Mouse (Mus musculus): ENCODE data around the gene Atg16l1.
"Not testable (repeated sequence)": the region's sequence is repeated elsewhere in the genome, so short reads cannot be mapped to it uniquely, and the experiment has no call there.

Atg16l1 gene

DNA sequence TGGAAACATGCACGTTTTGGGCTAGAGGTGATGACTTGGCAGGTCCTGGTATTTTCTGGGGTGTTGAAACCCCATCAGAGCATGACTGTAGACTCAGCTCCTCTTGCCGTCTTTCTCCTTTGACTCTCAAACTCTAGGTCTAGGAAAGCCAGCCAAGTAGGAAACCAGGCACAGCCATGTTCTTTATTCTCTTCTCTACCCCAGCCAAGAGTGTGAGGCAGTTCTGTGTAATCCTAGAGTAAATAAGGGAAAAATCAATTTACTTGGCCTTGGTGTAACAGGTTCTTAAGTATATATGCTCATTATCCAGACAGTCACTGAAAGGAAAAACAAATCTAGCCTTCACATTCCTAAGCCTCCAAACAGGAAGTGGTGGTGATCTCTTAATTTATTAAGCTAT lies 17.7 kb downstream of the Atg16l1 start:
- DNase-seq (ENCODE audit: low spot score in 2 of 2) = no peak

DNA sequence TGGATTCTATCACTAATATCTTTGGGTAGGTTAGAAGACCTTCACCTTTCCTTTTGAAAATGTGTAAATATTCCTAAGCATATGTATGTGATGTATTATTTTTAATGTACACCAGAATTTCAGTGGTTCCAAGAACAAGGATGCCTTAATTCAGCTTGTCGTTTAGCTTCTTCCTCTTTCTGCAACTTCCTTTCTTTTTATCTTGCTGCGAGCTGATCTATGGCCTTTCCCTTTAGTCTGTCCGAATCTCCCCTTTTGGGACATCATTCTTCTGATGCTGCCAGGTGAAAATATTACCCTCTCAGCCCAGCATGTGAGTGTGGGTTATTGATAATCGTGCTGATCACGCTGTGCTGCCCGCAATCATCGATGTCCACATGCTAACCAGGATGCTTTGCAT lies 19.2 kb downstream of the Atg16l1 start:
- no peak for DNase-seq (ENCODE audit: low spot score in 2 of 2)

DNA sequence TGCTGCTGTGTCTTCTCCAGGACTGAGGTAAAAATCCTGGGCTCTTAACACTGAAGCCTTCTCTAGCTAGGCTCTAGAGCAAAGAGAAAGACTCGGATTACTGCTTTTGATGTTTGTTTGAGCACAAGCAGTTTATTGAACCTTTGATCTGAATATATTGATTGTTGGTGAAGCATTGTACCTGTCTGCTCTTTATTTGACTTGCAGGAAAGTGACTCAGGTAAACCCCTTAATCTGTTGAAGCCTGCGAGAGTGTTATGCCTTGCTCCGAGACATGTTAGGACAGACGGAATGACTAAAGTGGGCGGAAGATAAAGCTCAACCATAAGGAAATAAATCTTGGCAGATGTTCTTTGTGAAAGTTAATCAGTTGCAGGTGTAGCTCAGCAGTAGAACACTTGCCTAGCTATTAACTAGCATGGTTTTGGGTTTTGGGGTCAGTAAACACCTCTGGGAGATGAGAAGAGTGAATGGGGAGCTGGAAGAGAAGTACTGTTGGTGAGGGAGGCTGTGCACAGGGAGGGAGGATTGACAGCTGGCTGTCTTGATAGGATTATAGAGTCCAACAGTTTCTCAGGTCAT lies 23.6 kb downstream of the Atg16l1 start:
- DNase-seq (ENCODE audit: low spot score in 2 of 2) = no peak

DNA sequence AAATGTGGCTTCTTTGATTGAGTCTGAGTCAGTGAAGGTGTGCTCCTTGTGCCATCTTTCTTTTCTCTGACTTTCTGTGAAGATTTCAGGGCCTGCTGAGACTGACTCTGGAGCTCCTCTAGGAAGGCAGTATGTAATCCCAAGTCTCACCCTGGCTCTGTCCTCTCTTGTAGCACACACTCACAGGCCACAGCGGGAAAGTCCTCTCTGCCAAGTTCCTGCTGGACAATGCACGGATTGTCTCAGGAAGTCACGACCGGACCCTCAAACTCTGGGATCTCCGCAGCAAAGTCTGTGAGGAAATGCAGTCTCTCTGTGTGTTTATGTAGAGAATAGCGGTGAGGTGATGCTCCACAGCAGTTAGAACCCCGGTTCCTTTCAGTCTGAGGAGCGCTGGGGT lies 30.0 kb downstream of the Atg16l1 start:
- DNase-seq (ENCODE audit: low spot score in 2 of 2) = no peak

DNA sequence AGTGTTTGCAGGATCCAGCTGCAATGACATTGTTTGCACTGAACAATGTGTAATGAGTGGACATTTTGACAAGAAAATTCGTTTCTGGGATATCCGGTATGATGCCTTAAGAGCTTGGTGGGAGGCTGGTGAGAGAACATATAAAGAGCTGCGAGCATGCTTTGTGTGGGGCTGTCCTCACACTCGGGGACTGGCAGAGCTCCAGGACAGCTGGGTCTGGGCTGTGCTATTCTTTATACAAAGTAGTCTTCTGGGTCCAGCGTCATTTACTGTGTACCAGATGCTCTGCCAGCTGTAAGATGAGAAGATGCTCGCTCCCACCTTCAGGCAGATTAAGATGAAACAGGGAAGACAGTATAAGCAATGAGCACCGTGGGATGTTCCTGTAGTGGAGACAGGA lies 30.6 kb downstream of the Atg16l1 start:
- peak; percentile 83 to 84 for DNase-seq (ENCODE audit: low spot score in 2 of 2)

DNA sequence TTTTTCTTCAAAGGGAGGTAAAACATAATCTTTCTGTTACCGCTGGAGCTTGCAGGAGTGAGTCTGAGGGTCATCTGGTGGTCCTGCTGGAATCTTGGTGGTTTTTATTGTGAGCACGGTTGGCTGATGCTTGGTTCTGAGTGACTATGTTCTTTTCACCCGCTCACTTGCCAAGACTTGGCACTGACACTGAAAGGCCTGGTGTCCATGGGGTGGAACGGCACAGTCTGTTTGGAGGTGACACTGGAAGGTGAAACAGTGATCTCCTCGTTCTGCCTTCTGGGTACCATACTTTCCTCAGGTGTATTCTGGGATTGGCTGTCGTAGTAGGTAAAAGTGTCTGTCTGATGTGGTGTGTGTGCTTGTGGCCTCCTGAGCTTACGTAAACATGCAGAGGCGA lies 34.0 kb downstream of the Atg16l1 start:
- no peak for DNase-seq (ENCODE audit: low spot score in 2 of 2)

DNA sequence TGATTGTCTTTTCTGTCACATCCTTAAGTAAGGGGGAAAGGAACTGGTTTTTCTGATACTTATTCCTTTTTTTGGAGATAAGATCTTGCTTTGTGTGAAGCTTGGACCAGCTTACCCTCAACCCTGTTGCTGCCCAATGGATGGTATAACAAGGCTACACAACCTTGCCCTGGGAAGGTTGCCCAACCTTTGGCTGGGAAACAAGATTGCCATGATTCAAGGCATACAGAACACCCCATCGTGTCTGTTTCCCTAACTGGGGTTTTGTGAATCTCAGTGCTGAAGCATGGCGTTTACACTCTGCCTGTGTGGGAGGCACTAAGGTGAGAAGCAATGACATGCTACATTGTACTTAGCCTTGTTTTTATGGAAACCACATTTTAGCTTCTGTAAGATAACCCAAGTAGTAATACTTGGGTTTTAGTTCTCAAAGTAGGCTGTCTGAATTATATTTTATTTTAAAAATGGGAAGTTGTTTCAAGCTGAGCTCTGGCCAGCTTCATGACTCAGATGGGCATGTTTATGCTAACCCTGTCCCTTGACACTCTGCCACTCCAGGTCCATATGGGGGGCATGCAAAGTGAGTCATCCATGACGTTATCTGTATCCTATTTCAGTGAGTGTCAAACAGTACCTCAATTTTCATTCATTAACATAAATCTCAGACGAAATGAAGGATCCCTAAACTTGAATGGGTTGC lies 36.9 kb downstream of the Atg16l1 start:
- DNase-seq (ENCODE audit: low spot score in 2 of 2) = no peak

DNA sequence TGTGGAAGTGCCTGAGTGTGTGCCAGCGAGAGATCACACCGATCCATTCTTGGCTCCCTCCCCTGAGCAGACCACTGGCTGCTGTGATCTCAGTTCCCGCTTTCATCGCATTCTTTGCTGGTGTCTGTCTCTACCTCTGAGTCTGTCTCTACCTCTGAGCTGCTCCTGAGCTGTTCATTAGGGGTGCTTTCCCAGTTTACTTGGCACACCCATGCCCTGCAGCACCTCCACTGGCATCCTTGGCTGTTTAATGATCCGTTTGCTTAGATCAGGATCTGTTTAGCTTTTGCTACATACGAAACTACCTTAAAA lies 37.4 kb downstream of the Atg16l1 start:
- no peak for DNase-seq (ENCODE audit: low spot score in 2 of 2)

DNA sequence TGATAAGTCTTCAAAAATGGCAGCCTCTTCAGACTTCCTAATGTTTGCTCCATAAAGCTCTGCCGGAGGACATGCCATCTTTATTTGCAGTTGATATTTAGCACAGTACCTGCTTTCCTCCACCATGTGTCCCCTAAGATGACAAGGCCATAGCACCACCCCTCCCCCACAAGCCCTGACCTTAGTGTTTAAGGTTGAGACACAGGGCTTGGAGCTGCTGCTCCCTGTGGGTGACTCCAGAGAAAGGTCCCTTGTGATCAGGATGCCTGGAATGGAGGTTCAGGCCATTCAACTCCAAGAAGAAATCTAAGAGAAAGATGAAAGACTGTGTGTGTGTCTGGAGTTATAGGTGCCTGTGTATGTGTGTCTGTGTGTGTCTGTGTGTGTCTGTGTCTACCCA lies 42.0 kb downstream of the Atg16l1 start:
- no peak for DNase-seq (ENCODE audit: low spot score in 2 of 2)

DNA sequence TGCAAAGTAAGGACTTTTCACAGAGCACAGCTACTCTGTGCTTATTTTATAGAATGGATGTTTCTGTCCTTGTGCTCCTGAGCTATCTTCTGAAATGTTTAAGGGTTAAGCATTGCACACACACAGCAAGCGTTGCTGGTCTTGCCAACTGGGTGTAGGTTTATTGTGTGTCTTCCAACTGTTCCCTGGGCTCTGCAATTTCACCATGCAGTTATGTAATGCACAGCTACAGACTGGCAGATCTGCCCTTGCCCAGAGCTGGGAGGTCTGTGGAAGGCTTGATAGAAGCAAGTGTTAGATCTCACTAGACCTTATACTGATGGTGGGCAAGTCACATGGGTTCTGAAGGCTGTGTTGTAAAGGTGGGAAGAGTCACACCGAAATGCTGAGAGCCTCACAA lies 42.6 kb downstream of the Atg16l1 start:
- no peak for DNase-seq (ENCODE audit: low spot score in 2 of 2)

DNA sequence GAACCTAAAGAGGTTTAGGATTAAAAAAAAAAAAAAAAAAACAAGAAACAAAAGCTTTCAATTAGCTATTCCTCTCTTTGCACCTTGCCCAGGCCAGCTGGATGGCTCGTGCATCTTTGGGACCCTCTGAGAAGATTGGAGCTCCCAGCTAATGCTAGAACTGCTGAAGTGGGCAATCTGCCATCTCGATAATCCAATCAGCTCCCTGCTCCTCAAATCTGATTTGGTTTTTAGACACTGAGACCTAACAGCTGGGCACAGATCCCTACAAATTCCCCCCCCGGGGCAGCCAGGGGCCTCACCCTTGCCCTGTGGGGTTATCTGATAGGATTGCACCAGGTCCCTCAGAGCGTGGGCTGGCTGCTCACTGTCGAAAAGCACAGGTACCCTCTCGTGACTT lies 47.9 kb downstream of the Atg16l1 start, which contains the start of gene Sag:
TSS of gene Sag (plus strand) at position 105 of the 400 bp plus-strand sequence.
- no peak for DNase-seq (ENCODE audit: low spot score in 2 of 2)

DNA sequence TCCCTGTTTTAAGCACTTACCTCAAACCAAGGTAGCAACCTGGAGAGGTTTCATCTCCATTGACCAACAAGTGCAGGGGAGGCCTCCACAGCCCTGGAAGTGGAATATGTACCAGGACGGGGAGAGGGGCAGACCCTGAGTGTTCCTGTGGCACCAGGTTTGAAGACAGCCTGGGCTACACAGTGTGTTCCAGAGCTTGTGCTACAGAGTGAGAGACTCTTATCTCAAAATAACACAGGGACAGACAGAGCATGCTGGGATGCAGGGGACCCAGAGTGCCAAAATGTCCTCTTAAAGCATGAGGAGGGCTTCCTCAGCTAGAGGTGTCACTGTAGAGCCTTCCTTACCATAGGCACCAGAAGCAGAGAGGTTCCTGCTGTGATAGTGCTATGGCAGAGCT lies 52.1 kb downstream of the Atg16l1 start:
- DNase-seq (ENCODE audit: low spot score in 2 of 2) = no peak

DNA sequence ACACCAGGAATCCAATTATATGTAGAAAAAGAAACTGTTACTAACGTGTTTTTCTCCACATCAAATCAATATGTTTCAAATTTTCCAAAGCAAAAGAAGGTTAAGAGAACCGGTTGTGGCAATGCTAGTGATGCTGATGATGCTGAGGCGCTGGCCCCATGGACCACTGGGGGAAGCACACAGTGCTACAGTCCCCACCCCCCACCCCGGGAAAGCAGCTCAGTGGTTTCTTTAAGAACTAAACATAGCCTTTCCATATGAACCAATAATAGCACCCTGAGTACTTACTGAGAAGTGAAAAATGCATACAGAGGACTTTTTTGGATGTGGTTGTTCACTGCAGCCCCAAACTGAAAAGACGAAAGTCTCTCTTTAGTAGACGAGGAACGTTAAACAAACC lies 55.7 kb downstream of the Atg16l1 start:
- DNase-seq (ENCODE audit: low spot score in 2 of 2) = no peak

DNA sequence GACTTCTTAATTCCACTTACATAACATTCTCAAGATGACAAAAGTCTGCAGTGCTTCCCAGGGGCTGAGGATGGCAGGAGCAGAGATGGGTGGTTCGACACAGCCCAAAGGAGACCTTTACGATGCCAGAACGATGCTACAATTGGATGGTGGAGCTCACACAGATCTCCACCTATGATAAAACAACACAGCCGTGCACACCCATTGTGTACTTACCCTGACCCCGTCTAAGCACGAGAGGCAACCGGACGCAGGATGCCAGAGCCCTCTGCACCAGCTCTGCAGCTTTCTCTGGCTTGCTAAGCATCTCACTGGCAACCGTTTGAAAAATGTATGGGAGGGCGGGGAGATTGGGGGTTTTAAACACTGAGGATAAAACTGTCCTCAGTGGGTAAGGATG lies 56.4 kb downstream of the Atg16l1 start:
- no peak for DNase-seq (ENCODE audit: low spot score in 2 of 2)

DNA sequence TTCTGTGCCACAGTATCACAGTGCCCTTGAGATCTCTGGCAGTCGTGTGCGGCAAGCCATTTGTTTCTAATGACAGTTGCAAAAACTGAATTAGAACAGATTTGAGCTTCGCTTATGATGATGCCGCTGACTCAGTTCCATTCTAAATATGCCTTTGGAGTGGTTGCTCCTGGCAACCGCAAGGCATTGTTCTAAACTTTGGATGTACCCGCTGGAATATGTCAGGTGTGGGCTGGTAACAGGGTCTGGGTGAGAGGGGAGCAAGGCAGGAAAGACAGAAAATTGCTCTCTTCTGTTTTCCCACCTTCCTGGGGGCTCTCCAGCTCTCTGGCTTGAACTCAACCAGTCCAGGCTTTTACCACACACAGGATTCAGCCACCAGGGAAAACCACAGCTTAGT lies 57.5 kb downstream of the Atg16l1 start:
- DNase-seq (ENCODE audit: low spot score in 2 of 2) = peak; percentile 65 to 79

DNA sequence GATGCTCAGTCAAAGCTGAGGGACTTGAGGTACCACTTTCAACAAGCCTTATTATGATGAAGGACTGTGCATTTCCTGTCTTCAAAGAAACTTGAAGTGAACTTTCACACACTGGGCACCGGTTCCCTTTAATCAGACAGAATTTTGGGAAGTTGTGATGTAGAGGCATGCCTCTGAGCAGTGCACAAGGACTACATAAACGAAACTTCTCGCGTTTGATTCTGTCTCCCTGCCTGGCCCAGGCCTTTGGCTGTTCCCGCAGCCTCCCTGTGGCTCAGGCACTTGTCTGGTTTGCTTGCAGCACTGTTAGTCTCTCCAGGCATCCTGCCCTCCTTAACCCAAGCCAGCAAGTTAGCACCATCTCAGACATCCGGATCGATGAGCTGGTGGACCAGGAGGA lies 58.0 kb downstream of the Atg16l1 start:
- peak; percentile 69 to 77 for DNase-seq (ENCODE audit: low spot score in 2 of 2)

DNA sequence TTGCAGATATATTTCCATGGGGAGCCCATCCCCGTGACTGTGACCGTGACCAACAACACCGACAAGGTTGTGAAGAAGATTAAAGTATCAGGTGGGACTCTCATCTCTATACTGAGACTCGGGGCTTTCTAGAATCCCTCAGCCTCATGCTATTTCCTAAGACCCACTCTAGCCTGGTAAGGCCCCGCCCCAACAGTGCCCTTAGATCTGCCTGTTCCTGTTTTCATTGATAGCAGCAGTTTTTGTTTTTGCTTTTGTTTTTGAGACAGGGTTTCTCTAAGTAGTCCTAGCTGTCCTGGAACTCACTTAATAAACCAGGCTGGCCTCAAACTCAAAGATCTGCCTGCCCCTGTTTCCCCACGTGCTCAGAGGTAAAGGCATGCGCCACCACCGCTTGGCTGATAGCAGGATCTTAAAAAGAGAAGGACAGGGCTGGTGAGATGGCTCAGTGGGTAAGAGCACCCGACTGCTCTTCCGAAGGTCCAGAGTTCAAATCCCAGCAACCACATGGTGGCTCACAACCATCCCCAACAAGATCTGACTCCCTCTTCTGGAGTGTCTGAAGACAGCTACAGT lies 68.8 kb downstream of the Atg16l1 start:
- DNase-seq (ENCODE audit: low spot score in 2 of 2) = no peak

DNA sequence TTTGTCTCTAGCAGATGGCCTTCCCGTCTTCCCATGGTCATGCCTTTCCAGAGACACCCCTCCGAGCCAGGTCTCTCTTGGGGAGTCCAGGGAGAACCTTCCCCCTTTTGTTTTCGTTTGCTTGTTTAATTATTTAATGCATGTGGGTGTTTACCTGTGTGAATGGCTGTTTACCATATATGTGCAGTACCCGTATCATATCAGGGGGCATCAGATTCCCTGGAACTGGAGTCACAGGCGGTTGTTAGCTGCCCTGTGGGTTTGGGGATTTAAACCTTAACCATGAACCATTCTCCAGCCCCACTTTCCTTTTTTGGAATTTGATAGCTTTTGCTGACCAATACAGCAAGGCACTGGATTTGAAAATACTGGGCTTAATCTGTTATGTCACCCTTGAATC lies 69.6 kb downstream of the Atg16l1 start:
- no peak for DNase-seq (ENCODE audit: low spot score in 2 of 2)

DNA sequence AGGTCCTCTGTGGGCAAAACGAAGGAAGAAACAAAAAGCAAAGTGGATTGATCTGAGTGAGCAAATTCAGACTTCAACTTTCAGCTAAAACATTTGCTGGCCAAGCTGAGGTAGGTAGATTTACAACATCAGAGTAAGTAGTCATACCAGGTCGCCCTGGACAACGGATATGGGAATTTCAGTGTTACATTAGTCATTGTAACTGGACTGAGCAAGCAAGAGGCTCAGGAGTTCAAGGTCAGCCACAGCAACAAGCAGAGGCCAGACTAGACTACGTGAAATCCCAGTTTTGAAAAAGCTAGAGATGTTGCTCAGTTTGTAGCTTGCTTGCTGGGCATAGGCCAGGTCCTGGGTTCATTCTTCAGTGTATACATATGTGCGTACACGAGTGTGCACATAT lies 70.3 kb downstream of the Atg16l1 start:
- DNase-seq (ENCODE audit: low spot score in 2 of 2) = no peak

DNA sequence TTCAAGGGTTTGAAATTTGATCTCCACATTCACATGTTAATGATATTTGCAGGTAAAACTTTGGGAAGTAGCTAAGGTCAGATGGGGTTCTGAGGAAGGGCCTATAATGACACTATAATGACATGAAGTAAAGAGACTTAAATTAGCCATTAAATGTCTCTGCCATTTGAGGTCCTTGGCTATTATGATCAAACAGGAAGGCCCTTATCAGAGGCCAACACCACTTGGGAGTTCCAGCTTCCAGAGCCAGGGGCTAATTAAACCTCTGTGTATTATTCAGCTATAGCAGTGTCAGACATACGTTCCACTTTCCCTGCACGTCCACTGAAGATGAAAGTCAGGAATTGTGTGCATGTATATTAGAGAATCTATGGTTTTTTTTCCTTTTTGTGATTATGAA lies 70.8 kb downstream of the Atg16l1 start:
- no peak for DNase-seq (ENCODE audit: low spot score in 2 of 2)

DNA sequence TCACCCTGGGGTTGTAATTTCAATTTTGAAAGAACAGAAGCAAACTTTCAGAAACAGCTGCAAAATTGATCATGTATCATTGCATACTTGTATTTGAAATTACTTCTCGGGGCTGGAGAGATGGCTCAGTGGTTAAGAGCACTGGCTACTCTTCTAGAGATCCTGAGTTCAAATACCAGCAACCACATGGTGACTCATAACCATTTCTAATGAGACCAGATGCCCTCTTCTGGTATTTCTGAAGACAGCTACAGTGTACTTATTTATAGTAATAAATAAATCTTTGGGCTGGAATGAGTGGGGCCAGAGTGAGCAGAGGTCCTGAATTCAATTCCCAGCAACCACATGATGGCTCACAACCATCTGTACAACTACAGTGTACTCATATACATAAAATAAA lies 71.8 kb downstream of the Atg16l1 start:
- not testable (repeated sequence) for DNase-seq (ENCODE audit: low spot score in 2 of 2)

DNA sequence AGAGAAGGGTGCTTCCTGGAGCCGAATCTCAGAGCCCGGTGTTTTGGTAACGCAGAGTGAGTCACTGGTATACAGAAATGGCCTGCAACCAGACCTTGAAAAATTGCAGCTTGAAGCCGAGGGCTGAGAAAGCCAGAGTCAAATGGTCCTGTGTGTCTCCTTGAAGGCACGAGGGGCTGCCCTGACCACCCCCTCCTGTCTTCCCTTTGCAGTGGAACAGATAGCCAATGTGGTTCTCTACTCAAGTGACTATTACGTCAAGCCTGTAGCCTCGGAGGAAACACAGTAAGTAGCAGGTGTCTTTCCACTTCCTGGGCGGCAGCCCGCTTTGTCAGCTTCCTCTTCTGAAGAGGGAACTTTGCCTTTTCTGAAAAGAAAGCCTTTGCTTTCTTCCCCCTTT lies 72.5 kb downstream of the Atg16l1 start:
- DNase-seq (ENCODE audit: low spot score in 2 of 2) = peak; percentile 57 to 65

DNA sequence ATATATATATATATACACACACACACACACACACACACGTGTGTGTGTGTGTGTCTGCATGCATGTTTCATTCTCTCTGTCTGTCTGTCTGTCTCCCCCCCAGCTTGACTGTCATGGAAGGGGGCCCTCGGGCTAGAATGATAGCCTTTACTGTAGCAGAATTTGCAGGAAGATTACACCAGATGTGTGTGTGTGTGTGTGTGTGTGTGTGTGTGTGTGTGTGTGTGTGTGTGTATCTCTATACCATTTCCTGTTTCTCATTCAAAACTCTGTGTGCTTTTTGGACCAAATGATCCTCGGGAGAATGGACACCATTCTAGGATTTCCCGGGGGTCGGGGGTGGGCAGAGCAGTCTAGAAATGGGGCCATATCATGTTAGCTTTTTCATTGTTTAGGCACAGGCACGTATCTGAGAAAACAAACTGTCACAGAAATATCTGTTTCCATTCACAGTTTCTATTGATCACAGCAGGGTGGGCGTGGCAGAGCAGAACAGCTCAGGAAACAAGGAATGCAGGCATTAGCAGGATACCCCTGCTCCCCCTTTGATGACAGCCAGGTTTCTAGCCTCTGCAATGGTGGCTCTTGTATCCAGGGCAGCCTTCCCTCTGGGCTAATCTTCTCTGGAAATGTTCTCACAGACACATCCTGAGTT lies 73.4 kb downstream of the Atg16l1 start:
- DNase-seq (ENCODE audit: low spot score in 2 of 2) = no peak

Data from right cerebral cortex, postnatal 10 days (tissue).